9 mouse cellular contexts compared by ENCODE assay signal in the genomic region with DNA sequence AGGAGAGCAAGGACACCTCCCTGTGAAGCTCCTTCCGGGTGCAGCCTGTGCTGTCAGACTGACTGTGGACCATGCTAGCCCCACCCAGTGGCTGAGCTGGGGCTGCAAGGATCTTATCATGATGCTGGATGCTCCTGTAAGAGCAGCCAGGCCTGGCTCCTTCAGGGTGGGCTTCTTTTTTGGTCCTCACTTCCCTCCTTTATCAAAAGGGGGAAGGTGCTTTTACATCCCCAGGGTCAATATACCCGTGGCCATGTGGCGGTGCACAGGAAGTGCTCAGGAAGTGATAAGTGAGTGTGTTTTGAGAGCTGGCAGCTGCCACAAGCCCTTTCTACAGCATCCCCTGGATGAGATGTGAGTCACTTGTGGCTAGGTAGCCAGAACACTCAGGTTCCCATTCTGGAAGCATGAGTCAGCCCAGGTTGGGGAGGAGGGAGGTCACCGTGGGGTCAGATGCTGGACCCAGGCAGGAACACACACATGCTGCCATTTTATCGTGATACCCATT. TPM values are rescaled to one million over a fixed set of nuclear protein-coding genes. Genes with fewer than 3 reads are reported as not detected.
A peak's percentile ranks its signal among the peaks of the same experiment; 100 is the strongest.
DNase-seq lines count a peak whose midpoint lies in the region; ATAC-seq and TF ChIP-seq lines count a peak whose summit lies in the region.
"Had no signal": no experiment of that assay in that cellular context is flagged by ENCODE, and none has a peak within 500 bp of the region (broad histone marks: within the 10 kb centered on the region; RNA-seq: fewer than 3 reads in every experiment).

No protein-coding gene starts in this region.

- no peaks in the 10 kb centered on the region for H3K4me1 ChIP-seq in kidney, adult 2 months (ENCODE audit: control insufficient read depth, insufficient read depth, low read length)
- no peaks in the 10 kb centered on the region for H3K4me1 ChIP-seq in bone marrow macrophage, adult 2 months (ENCODE audit: control insufficient read depth, insufficient read depth, low read length)
- H3K4me1 ChIP-seq in forebrain, embryonic 15.5 days, result 0 out of 2 replicates have a peak, but pooled peaks cover 4% of the 10 kb centered on the region

- no peaks in the 10 kb centered on the region for H3K36me3 ChIP-seq in kidney, adult 2 months (ENCODE audit: control insufficient read depth, insufficient read depth, low read length)
- H3K36me3 ChIP-seq in C2C12 (ENCODE audit: control insufficient read depth, insufficient read depth), result no peaks in the 10 kb centered on the region
- no peaks in the 10 kb centered on the region for H3K36me3 ChIP-seq in forebrain, embryonic 15.5 days

- H3K27me3 ChIP-seq in kidney, adult 2 months (replicated peaks; ENCODE audit: control insufficient read depth, insufficient read depth, low read length), result no peaks in the 10 kb centered on the region
- H3K27me3 ChIP-seq in C2C12 (ENCODE audit: control insufficient read depth, insufficient read depth, insufficient read length), result no peaks in the 10 kb centered on the region
- no peaks in the 10 kb centered on the region for H3K27me3 ChIP-seq in forebrain, embryonic 15.5 days

- no peaks in the 10 kb centered on the region for H3K79me2 ChIP-seq in C2C12 (ENCODE audit: control insufficient read depth, insufficient read depth)

- TF ChIP-seq POLR2A in kidney, adult 2 months (IDR thresholded peaks at IDR 0.05; ENCODE audit: low read depth, low read length), result no peak
- TF ChIP-seq POLR2A in bone marrow macrophage, adult 2 months (IDR thresholded peaks at IDR 0.05; ENCODE audit: borderline replicate concordance, low read depth, low read length), result no peak

- no peak overlapping the region for H3K9ac ChIP-seq in forebrain, embryonic 15.5 days (replicated peaks)

- peak; percentile 42 for DNase-seq in kidney, adult 2 months
- no peak for DNase-seq in kidney, adult 8-10 months
- DNase-seq in lung, postnatal 10 days, result peak; percentile 75
- no peak for DNase-seq in layer of hippocampus, adult 8-10 months (ENCODE audit: low spot score in 2 of 2)
- DNase-seq in gastrocnemius, adult 18-20 months (ENCODE audit: low spot score), result no peak

- ATAC-seq in forebrain, embryonic 15.5 days (replicated peaks), result no peak

- no peak overlapping the region for H3K4me2 ChIP-seq in forebrain, embryonic 15.5 days (replicated peaks)

- TF ChIP-seq CTCF in kidney, adult 2 months (conservative IDR thresholded peaks at IDR 0.05; ENCODE audit: insufficient read depth, insufficient read length, low read depth, low read length), result peak; percentile 40; the same call in 1 of the 2 replicates
- no peak for TF ChIP-seq CTCF in C2C12 (IDR thresholded peaks at IDR 0.05; ENCODE audit: control insufficient read depth, insufficient read depth, insufficient read length)
- TF ChIP-seq CTCF in bone marrow macrophage, adult 2 months (IDR thresholded peaks at IDR 0.05; ENCODE audit: low read depth, low read length), result 0 out of 2 replicates have a peak, but pooled peaks have one; percentile 35

- H3K79me3 ChIP-seq in C2C12 (ENCODE audit: low read depth), result no peaks in the 10 kb centered on the region

- H3K27ac ChIP-seq in kidney, adult 2 months (ENCODE audit: insufficient read depth, low read depth, low read length), result no peak overlapping the region
- H3K27ac ChIP-seq in bone marrow macrophage, adult 2 months (ENCODE audit: insufficient read depth, low read depth, low read length), result no peak overlapping the region
- no peak overlapping the region for H3K27ac ChIP-seq in forebrain, embryonic 15.5 days (replicated peaks)

- no peak overlapping the region for H3K4me3 ChIP-seq in kidney, adult 2 months (ENCODE audit: insufficient read depth, low read depth, low read length)
- no peak overlapping the region for H3K4me3 ChIP-seq in C2C12 (ENCODE audit: insufficient read depth, poor library complexity, severe bottlenecking)
- H3K4me3 ChIP-seq in bone marrow macrophage, adult 2 months (ENCODE audit: insufficient read depth, low read length), result no peak overlapping the region
- no peak overlapping the region for H3K4me3 ChIP-seq in forebrain, embryonic 15.5 days

- H3ac ChIP-seq in C2C12 (ENCODE audit: control insufficient read depth, insufficient read length, low read depth), result no peak overlapping the region

- no peaks in the 10 kb centered on the region for H3K9me3 ChIP-seq in forebrain, embryonic 15.5 days

- WGBS in kidney, adult 2 months, result 47% methylated on average over 5 of the region's 5 CpGs
- 80% methylated on average over 5 of the region's 5 CpGs for WGBS in forebrain, embryonic 15.5 days

TF ChIP-seq in C2C12, 6 proteins besides CTCF, POLR2A, EP300 and RAD21:
- TF ChIP-seq MYOG (IDR thresholded peaks at IDR 0.05; ENCODE audit: control insufficient read depth, extremely low read depth, insufficient read length) (no peak), CEBPB (IDR thresholded peaks at IDR 0.05; ENCODE audit: low read depth) (no peak), MAX (IDR thresholded peaks at IDR 0.05) (peak; percentile 77), FOSL1 (IDR thresholded peaks at IDR 0.05; ENCODE audit: insufficient read depth, low read length, poor library complexity, severe bottlenecking) (peak; percentile 84), USF1 (IDR thresholded peaks at IDR 0.05; ENCODE audit: low read depth) (no peak), MYOD1 (IDR thresholded peaks at IDR 0.05; ENCODE audit: control insufficient read depth, insufficient read length, low read depth) (peak; percentile 78)

RNA-seq across cellular contexts. Expression of gene Krt80, which starts 18.1 kb away (rescaled TPM):
- polyA plus RNA-seq in kidney, adult 2 months (2012; rRNA removed), result 14.2 and 14.7 TPM in 2 replicates
- polyA plus RNA-seq in C2C12 (2012; fragmentation: generic; extraction: Trizol), result 10.1 TPM
- polyA plus RNA-seq in bone marrow macrophage, adult 2 months (2012; ENCODE audit: insufficient read depth, insufficient read length, missing spikeins), result 14.8 and 15.6 TPM in 2 replicates
- under 1 TPM in 3 of 4 experiments, not detected in 1; 0.17 to 0.48 (median 0.43) TPM for total RNA-seq in layer of hippocampus, adult 8-10 months (2022)
- 0.08 TPM in 1 of 2 replicates, not detected in the other for polyA plus RNA-seq in forebrain, embryonic 15.5 days (2015; fragmentation: Nextera tagmentation; extraction: Ambion mirVana)
- total RNA-seq in gastrocnemius, adult 18-20 months (2021), result 1 to 10 TPM; 1.4 to 3.8 TPM
- polyA plus RNA-seq: limb, embryonic 11.5 days had no signal

RNA-seq across cellular contexts. Expression of gene Krt7, which starts 22.8 kb away (rescaled TPM):
- 50.9 and 57.3 TPM in 2 replicates for polyA plus RNA-seq in kidney, adult 2 months (2012; rRNA removed)
- 0.04 TPM for polyA plus RNA-seq in C2C12 (2012; fragmentation: generic; extraction: Trizol)
- 0.48 TPM in 1 of 2 replicates, not detected in the other for polyA plus RNA-seq in bone marrow macrophage, adult 2 months (2012; ENCODE audit: insufficient read depth, insufficient read length, missing spikeins)
- total RNA-seq in layer of hippocampus, adult 8-10 months (2022), result under 1 TPM in 1 of 4 experiments, not detected in 3; 0.45 TPM
- polyA plus RNA-seq in forebrain, embryonic 15.5 days (2015; fragmentation: Nextera tagmentation; extraction: Ambion mirVana), result 0.26 and 0.46 TPM in 2 replicates
- total RNA-seq in gastrocnemius, adult 18-20 months (2021), result under 1 TPM in 1 of 2 experiments, not detected in 1; 0.14 TPM

RNA-seq across cellular contexts. Expression of gene Krt87, which starts 50.5 kb away (rescaled TPM):
- polyA plus RNA-seq in kidney, adult 2 months (2012; rRNA removed), result not detected in 2 replicates
- not detected for polyA plus RNA-seq in C2C12 (2012; fragmentation: generic; extraction: Trizol)
- polyA plus RNA-seq in bone marrow macrophage, adult 2 months (2012; ENCODE audit: insufficient read depth, insufficient read length, missing spikeins), result not detected in 2 replicates
- under 1 TPM; 0.23 to 0.52 (median 0.35) TPM for total RNA-seq in layer of hippocampus, adult 8-10 months (2022)
- polyA plus RNA-seq in forebrain, embryonic 15.5 days (2015; fragmentation: Nextera tagmentation; extraction: Ambion mirVana), result 0.09 and 0.10 TPM in 2 replicates
- total RNA-seq in gastrocnemius, adult 18-20 months (2021), result not detected
- polyA plus RNA-seq: limb, embryonic 11.5 days had no signal

RNA-seq across cellular contexts. Expression of gene Krt88, which starts 59.5 kb away (rescaled TPM):
- 0.18 TPM in 1 of 2 replicates, not detected in the other for polyA plus RNA-seq in kidney, adult 2 months (2012; rRNA removed)
- polyA plus RNA-seq in C2C12 (2012; fragmentation: generic; extraction: Trizol), result not detected
- polyA plus RNA-seq in bone marrow macrophage, adult 2 months (2012; ENCODE audit: insufficient read depth, insufficient read length, missing spikeins), result not detected in 2 replicates
- total RNA-seq in layer of hippocampus, adult 8-10 months (2022), result not detected
- not detected in 2 replicates for polyA plus RNA-seq in forebrain, embryonic 15.5 days (2015; fragmentation: Nextera tagmentation; extraction: Ambion mirVana)
- not detected for total RNA-seq in gastrocnemius, adult 18-20 months (2021)
- polyA plus RNA-seq: limb, embryonic 11.5 days had no signal

Comparison
In these comparisons a context has a peak if more than half of its experiments do, and no peak if none do; other contexts are left out.
1. DNase-seq: peak in kidney, adult 2 months (single experiment) and lung, postnatal 10 days (single experiment); none in kidney, adult 8-10 months (0 of 2), layer of hippocampus, adult 8-10 months (0 of 2) and gastrocnemius, adult 18-20 months (single experiment).
2. RNA of gene Krt80, which starts 18.1 kb away (polyA plus RNA-seq): 14.8 to 15.6 TPM in bone marrow macrophage, adult 2 months, 14.2 to 14.7 TPM in kidney, adult 2 months and 10.1 TPM in C2C12 (single experiment); 0.08 TPM in forebrain, embryonic 15.5 days; every median in the first group is over 10 times any median in the second.
3. RNA of gene Krt7, which starts 22.8 kb away (polyA plus RNA-seq): 50.9 to 57.3 TPM in kidney, adult 2 months; 0.26 to 0.46 TPM in forebrain, embryonic 15.5 days, 0.48 TPM in bone marrow macrophage, adult 2 months and 0.04 TPM in C2C12 (single experiment); every median in the first group is over 10 times any median in the second.